Mouse (Mus musculus) Patski (cell line): ENCODE measurements around the gene Dock1. TPM values are rescaled to one million over a fixed set of nuclear protein-coding genes. Genes with fewer than 3 reads are reported as not detected.
A peak's percentile ranks its signal among the peaks of the same experiment; 100 is the strongest.

Source experiments
- ATAC-seq: fragments of 100-300 bp; one replicate; pipeline ENCODE4 v1.8.0; 2021
- CTCF ChIA-PET: fragments of 350-600 bp; sonication (Branson Sonifier 250); formaldehyde crosslinking; loops from one replicate; lab custom pipeline; 2022; ENCODE audit warnings: inconsistent platforms; lab: Charles Lee
- POLR2A ChIA-PET: fragments of 350-600 bp; sonication (Branson Sonifier 250); formaldehyde crosslinking; loops from one replicate; lab custom pipeline; 2022; ENCODE audit warnings: antibody characterized with exemption, inconsistent platforms; lab: Charles Lee
- DNase-seq: peaks from one replicate; pipeline ENCODE4 v3.0.0-alpha.2; 2011; ENCODE audit warnings: low read depth, low spot score
- H3K27me3 ChIP-seq: fragments of 371-371 bp; one replicate; pipeline ENCODE4 v1.5.1; 2021
- CTCF ChIP-seq: fragments of 100-300 bp; IDR thresholded peaks from one replicate; pipeline ENCODE4 v1.5.1; 2021
- in situ Hi-C: fragments of 300-500 bp; cut with MboI; formaldehyde crosslinking; loops from 3 replicates; pipeline ENCODE4 v1.11.1; 2018; ENCODE audit warnings: low pct_unique_long_range_greater_than_20kb, mixed read lengths
- polyA plus RNA-seq: library from polyadenylated mRNA; unstranded; gene quantifications from one replicate; pipeline ENCODE4 v1.2.3, GENCODE M21; 2021

The Dock1 gene
- polyA plus RNA-seq, 1 experiment from 2014 or later = 75.3 TPM

DNA sequence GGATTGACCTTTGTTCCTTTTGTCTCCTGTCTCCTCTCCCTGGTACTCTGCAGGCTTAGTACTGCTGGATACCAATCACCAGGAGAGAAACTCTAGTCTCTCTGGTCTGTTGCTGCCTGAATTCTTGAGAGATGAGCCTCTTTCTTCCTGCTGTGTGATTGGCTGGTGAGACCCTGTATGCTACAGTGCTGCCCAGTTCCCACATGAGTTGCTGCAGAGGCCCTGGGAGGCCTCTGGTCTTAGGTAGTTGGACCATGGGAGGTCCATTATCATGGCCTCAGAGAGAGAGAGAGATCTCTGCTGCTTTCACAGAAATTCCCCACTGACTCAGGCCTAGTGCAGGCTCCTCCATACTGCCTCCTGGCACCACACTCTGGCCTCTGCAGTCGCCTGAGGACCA lies 79.2 kb downstream of the Dock1 start:
- peak; percentile 65 for DNase-seq
- H3K27me3 ChIP-seq = no peaks in the 10 kb centered on the region
- in situ Hi-C loops = loop anchor here (25.0 kb wide), 1 partner anchor 487 kb away; no protein-coding TSS in a partner anchor
- TF ChIP-seq CTCF = no peak
- ChIA-PET POLR2A (no interaction called here), CTCF (no interaction called here)
- peak; percentile 76 for ATAC-seq

DNA sequence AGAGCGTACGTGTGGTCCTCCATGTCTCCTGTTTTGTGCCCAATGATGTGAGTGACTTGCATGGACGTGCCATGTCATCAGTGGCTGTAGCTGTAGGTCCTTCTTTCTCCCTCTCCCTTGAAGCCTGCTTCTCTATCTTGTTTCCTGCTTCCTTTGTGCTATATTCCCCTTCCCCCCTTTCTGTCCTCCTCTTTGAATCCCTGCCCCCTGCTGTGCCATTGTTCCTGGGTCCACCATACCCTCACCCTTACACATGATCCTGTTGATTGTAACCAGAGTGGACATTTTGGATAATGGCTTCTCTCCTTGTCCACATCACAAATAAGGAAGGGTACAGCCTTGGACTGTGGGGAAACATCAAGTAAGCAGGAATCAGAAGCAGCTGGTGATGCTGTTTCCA lies 81.0 kb downstream of the Dock1 start:
- no peaks in the 10 kb centered on the region for H3K27me3 ChIP-seq
- ChIA-PET CTCF (interaction anchor here (1.8 kb wide), 1 partner anchor 24 kb away, joined by 5 read pairs; no protein-coding TSS in a partner anchor), POLR2A (no interaction called here)
- no peak for DNase-seq
- no peak for ATAC-seq
- no peak for TF ChIP-seq CTCF
- in situ Hi-C loops = loop anchor here (25.0 kb wide), 1 partner anchor 489 kb away; no protein-coding TSS in a partner anchor

DNA sequence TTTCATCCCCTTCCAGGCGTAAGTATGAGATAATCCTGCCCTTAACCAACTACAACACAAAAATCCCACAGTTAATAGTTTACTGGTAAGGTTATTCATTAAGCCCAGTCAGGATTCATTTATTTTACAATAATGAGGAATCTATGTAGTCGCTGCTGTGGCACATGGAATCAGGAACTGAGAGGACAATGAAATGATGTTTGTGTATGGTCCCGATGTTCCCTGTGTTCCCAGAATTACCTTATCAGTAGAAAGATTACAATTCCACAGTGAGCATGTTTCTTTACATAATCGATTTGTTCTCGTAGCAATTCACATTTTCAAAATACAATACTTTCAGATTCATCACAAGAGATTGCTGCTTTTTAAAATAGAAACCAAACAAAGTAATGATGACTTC lies 83.0 kb downstream of the Dock1 start:
- no peak for TF ChIP-seq CTCF
- no peak for ATAC-seq
- ChIA-PET CTCF (interaction anchor here (1.5 kb wide), 1 partner anchor 30 kb away, joined by 3 read pairs; no protein-coding TSS in a partner anchor), POLR2A (interaction anchor here (0.7 to 1.9 kb wide), 2 partner anchors 15 to 19 kb away, joined by 3 to 4 read pairs; no protein-coding TSS in a partner anchor)
- H3K27me3 ChIP-seq = no peaks in the 10 kb centered on the region
- no peak for DNase-seq
- in situ Hi-C loops = loop anchor here (25.0 kb wide), 1 partner anchor 491 kb away; no protein-coding TSS in a partner anchor

DNA sequence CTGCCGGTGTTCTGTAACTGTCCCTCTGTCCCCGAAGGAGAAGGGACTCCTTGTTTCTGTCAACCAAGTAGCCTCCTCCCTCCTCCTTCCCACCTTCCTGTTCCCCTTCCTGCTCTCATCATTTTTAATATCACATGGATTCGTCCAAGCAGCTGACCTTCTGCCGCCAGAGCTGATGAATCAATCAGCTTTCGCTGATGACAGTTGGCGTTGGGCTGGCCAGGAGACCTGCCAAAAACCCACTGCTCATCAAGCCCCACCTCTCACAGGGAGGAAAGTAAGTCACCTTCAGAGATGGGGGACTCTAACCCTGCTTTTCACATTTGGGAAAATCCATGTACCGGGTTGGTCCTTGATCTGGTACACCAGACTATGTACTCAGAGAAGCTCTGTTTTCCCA lies 87.2 kb downstream of the Dock1 start:
- POLR2A ChIA-PET = no interaction called here
- DNase-seq = no peak
- no peak for ATAC-seq
- CTCF ChIA-PET = interaction anchor here (1.3 to 1.6 kb wide), 2 partner anchors 14 to 21 kb away, joined by 4 read pairs; no protein-coding TSS in a partner anchor
- H3K27me3 ChIP-seq = no peaks in the 10 kb centered on the region
- in situ Hi-C loops = loop anchor here (25.0 kb wide), 1 partner anchor 495 kb away; no protein-coding TSS in a partner anchor
- TF ChIP-seq CTCF = no peak

DNA sequence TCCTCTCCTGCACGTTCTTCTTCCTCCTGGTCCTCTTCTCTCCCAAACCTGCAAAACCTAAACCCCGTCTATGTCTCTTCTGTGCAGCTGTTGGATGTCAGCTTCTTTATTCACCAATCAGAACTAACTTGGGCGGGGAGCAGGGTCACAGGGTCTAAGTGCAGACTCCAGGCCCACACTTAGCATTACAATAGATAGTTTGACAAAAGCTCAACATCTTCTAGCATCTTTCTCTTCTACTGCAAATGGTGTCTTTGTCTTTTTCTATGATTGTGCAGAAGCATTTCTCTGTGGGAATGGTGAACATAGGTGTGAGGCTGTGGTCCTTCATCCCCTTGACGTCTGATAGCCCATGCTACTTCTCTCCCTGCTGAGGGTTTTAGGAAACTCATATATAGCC lies 91.3 kb downstream of the Dock1 start:
- in situ Hi-C loops = loop anchor here (25.0 kb wide), 1 partner anchor 499 kb away; no protein-coding TSS in a partner anchor
- no peak for TF ChIP-seq CTCF
- ChIA-PET CTCF (no interaction called here), POLR2A (interaction anchor here (0.5 kb wide), 1 partner anchor 11 kb away, joined by 3 read pairs; no protein-coding TSS in a partner anchor)
- H3K27me3 ChIP-seq = no peaks in the 10 kb centered on the region
- no peak for DNase-seq
- no peak for ATAC-seq

DNA sequence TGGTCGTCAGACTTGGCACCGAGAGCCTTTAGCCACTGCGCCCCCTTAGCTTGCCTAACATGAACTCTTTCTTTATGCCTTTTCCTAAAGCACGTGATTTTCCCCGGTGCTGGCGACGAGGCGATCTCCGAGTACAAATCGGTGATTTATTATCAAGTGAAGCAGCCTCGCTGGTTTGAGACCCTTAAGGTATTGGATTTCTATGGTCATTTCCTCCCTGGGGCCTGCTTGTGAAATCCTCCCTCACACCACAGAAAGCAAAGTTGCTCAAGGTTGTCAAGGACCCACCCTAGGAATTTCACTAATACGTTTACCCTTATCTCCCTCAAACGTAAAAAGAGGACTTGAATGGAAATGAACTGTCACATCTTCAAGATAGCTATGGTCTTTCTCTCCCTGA lies 94.7 kb downstream of the Dock1 start:
- DNase-seq (no peak), ATAC-seq (no peak)
- CTCF ChIA-PET = no interaction called here

DNA sequence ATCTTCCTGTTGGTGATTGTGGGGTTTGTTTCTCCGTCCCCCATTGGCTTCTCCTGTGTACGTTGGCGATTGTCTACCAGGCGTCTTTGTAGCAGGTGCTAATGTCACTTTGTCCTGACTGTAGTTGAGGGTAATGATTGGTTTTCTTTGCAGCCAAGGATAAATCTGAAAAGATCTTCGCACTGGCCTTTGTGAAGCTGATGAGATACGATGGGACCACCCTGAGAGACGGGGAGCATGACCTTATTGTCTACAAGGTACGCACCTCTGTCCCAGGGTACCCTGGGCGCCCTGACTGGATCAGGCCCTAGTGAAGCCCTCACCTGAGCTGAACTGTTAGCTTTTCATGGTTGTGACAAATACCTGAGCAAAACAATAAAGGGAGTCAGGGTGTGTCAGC lies 100.9 kb downstream of the Dock1 start:
- in situ Hi-C loops = loop anchor here (25.0 kb wide), 1 partner anchor 509 kb away; no protein-coding TSS in a partner anchor
- no peaks in the 10 kb centered on the region for H3K27me3 ChIP-seq
- POLR2A ChIA-PET = no interaction called here
- DNase-seq (no peak), ATAC-seq (no peak)
- CTCF ChIA-PET = interaction anchor here (0.9 kb wide), 1 partner anchor 13 kb away, joined by 4 read pairs; no protein-coding TSS in a partner anchor
- TF ChIP-seq CTCF = no peak

More for the DNA sequence above, 94.7 kb downstream of the Dock1 start:
- no peak for TF ChIP-seq CTCF
- no peaks in the 10 kb centered on the region for H3K27me3 ChIP-seq
- in situ Hi-C loops = loop anchor here (25.0 kb wide), 1 partner anchor 503 kb away; no protein-coding TSS in a partner anchor
- POLR2A ChIA-PET = no interaction called here

DNA sequence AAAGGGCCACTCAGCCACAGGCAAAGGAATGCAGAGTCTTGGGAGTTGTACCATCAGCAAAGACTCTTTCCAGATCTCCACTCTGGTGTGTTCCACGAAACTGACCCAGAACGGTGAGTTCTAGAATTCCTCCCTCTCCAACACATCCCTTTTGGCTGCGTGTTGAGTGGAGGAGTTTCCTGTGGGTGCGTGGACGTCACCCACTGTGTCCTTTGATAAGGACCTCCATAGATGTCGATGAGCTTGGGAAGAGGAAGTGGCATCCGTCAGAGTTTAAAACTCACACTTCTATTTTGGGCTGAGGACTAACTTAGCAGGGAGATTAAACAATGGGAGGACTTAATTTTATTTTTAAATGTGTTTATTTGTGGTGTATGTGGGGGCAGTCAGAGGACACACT lies 101.9 kb downstream of the Dock1 start:
- no peak for DNase-seq
- in situ Hi-C loops = loop anchor here (25.0 kb wide), 1 partner anchor 510 kb away; no protein-coding TSS in a partner anchor
- H3K27me3 ChIP-seq = no peaks in the 10 kb centered on the region
- ATAC-seq = no peak
- CTCF ChIA-PET = interaction anchor here (1.5 kb wide), 1 partner anchor 13 kb away, joined by 6 read pairs; no protein-coding TSS in a partner anchor
- no peak for TF ChIP-seq CTCF
- POLR2A ChIA-PET = interaction anchor here (1.9 kb wide), 1 partner anchor 18 kb away, joined by 4 read pairs; no protein-coding TSS in a partner anchor

DNA sequence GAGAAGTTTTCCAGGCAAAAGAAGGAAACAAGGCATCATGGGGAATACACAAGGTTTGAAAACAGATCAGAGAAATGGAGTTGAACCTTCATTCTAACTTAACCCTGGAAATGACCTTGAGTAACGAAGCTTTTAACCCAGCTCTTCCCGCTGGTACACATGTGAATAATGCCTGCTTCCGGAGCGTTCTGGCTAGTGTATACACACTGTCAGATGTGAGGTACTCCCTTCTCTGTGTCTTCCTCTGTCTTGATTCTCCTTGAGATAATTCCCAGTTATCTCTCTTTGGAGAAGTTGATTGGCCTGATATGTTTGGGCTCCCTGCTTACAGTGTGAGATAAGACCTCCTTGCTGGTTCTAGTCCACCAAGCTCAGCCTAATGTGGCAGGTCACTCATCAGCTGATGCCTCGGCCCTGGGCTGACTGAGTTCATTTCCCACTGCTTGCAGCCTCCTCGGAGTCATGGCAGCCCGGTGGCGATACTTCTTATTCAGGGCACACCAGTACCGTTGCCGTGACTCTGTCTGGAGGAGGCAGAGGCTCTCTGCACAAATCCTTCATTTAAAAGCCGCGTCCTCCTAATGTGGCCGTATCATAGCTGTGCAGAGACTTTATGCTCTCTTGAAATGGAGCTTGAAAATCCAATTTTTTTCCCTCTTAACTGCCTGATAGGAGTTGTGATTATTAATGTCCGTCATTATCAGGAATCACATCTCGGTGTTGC lies 102.6 kb downstream of the Dock1 start:
- POLR2A ChIA-PET = interaction anchor here (0.7 to 1.9 kb wide), 2 partner anchors 19 to 361 kb away, joined by 4 read pairs; no protein-coding TSS in a partner anchor
- ATAC-seq (no peak), DNase-seq (no peak)
- in situ Hi-C loops = loop anchor here (25.0 kb wide), 1 partner anchor 511 kb away; no protein-coding TSS in a partner anchor
- CTCF ChIA-PET = interaction anchor here (0.6 to 1.5 kb wide), 2 partner anchors 13 to 473 kb away, joined by 3 to 6 read pairs; no protein-coding TSS in a partner anchor
- no peak for TF ChIP-seq CTCF
- H3K27me3 ChIP-seq = no peaks in the 10 kb centered on the region

DNA sequence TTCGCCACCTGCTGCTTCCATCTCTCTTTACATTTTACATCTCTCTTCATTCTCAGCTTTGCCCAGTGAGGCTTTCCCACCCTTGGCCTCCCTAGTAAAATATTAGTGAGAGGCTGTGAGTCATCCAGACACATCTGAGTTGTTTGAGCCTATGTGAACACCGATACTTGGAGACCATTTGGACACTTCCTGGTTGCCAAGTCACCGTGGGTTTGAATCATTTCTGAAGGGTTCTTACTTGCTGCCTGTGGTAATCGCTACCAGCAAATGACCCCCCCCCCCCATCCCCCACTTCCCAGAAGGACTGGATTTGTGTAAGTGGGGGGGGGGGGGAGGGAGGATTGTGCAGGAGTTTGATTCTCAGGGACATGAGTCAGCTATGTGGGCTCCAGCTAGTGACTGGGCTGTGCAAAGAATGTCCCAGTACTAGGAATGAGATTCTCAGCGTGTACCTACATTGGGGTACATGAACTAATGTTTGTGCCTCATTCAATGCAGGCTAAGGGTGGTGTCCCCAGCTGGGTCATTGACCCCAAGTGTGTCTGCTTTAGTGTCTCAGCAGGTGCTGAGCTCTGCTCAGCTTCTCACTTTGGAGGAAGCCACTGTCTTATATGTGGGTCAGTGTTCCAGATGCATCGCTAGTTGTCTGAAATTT lies 103.4 kb downstream of the Dock1 start:
- CTCF ChIA-PET = no interaction called here
- TF ChIP-seq CTCF = no peak
- ATAC-seq (peak; percentile 88), DNase-seq (peak; percentile 93)
- in situ Hi-C loops = loop anchor here (25.0 kb wide), 1 partner anchor 512 kb away; no protein-coding TSS in a partner anchor
- POLR2A ChIA-PET = interaction anchor here (0.7 to 1.9 kb wide), 2 partner anchors 9 to 20 kb away, joined by 4 read pairs; no protein-coding TSS in a partner anchor
- no peaks in the 10 kb centered on the region for H3K27me3 ChIP-seq
